Mouse (Mus musculus): Measurements from ENCODE around the gene Zfp654. TPM values are rescaled to one million over a fixed set of nuclear protein-coding genes. Genes with fewer than 3 reads are reported as not detected.
A peak's percentile ranks its signal among the peaks of the same experiment; 100 is the strongest.

Gene Zfp654
- polyA plus RNA-seq, 1 experiment from 2014 or later, result 7.0 TPM

GRCm38 (mm10) chr16:64801638-64802037, 49.8 kb downstream of the Zfp654 start:
- Histone ChIP-seq H3K27me3 (replicated peaks; ENCODE audit: control insufficient read depth, insufficient read depth, low read length) (no peaks in the 10 kb centered on the region), H3K27ac (ENCODE audit: low read length) (no peak overlapping the region), H3K36me3 (ENCODE audit: control insufficient read depth, insufficient read depth) (no peaks in the 10 kb centered on the region; the same call in 1 of the 2 replicates), H3K9me3 (ENCODE audit: control insufficient read depth, low read length) (no peaks in the 10 kb centered on the region), H3K4me1 (replicated peaks; ENCODE audit: control insufficient read depth, insufficient read depth, low read length) (no peaks in the 10 kb centered on the region), H3K4me3 (replicated peaks; ENCODE audit: low read length) (no peak overlapping the region), H3K9ac (replicated peaks; ENCODE audit: low read depth, low read length) (no peak overlapping the region), H3K4me2 (ENCODE audit: low read length) (no peak overlapping the region)
- ATAC-seq, result no peak

- H3K9ac ChIP-seq (replicated peaks; ENCODE audit: low read depth, low read length), result no peak overlapping the region
- H3K4me2 ChIP-seq (ENCODE audit: low read length), result no peak overlapping the region
- no peak overlapping the region for H3K27ac ChIP-seq (ENCODE audit: low read length)
- no peaks in the 10 kb centered on the region; the same call in 1 of the 2 replicates for H3K36me3 ChIP-seq (ENCODE audit: control insufficient read depth, insufficient read depth)
- ATAC-seq, result no peak
- 97% methylated on average over 5 of the region's 5 CpGs for WGBS
- no peaks in the 10 kb centered on the region for H3K4me1 ChIP-seq (replicated peaks; ENCODE audit: control insufficient read depth, insufficient read depth, low read length)
- H3K27me3 ChIP-seq (replicated peaks; ENCODE audit: control insufficient read depth, insufficient read depth, low read length), result no peaks in the 10 kb centered on the region
- H3K9me3 ChIP-seq (ENCODE audit: control insufficient read depth, low read length), result no peaks in the 10 kb centered on the region
- H3K4me3 ChIP-seq (replicated peaks; ENCODE audit: low read length), result no peak overlapping the region
Measured at GRCm38 (mm10) chr16:64800393-64800792, 51.1 kb downstream of the Zfp654 start.

- WGBS, result 93% methylated on average over 2 of the region's 2 CpGs
Measured at GRCm38 (mm10) chr16:64794802-64795201, 56.6 kb downstream of the Zfp654 start.

DNA sequence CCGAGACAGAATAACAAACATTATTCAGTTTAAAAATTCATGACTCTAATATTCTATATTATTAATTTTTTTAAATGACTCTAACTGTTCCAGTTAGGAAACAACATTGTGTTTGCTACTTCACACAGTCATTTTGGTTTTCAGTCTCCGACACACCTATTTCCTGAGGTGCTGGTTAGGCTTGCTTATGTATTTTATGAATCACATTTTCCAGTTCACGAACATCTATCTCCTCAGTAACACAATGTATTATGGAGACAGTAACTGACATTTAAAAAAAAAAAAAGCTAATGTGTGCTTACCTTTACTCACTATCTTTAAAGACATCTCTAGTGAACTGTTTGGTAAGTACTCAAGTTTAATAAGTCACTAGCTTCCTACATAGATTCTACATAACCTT, 61.7 kb downstream of the Zfp654 start:
- WGBS, result 98% methylated on average over 3 of the region's 3 CpGs
- Histone ChIP-seq H3K27me3 (replicated peaks; ENCODE audit: control insufficient read depth, insufficient read depth, low read length) (no peaks in the 10 kb centered on the region), H3K36me3 (ENCODE audit: control insufficient read depth, insufficient read depth) (peaks cover 5% of the 10 kb centered on the region), H3K9ac (replicated peaks; ENCODE audit: low read depth, low read length) (no peak overlapping the region), H3K27ac (ENCODE audit: low read length) (no peak overlapping the region), H3K4me2 (ENCODE audit: low read length) (no peak overlapping the region), H3K4me1 (replicated peaks; ENCODE audit: control insufficient read depth, insufficient read depth, low read length) (no peaks in the 10 kb centered on the region), H3K4me3 (replicated peaks; ENCODE audit: low read length) (no peak overlapping the region), H3K9me3 (ENCODE audit: control insufficient read depth, low read length) (no peaks in the 10 kb centered on the region)
- no peak for ATAC-seq

More at GRCm38 (mm10) chr16:64794802-64795201, 56.6 kb downstream of the Zfp654 start:
- no peaks in the 10 kb centered on the region for H3K36me3 ChIP-seq (ENCODE audit: control insufficient read depth, insufficient read depth)
- no peak overlapping the region for H3K9ac ChIP-seq (replicated peaks; ENCODE audit: low read depth, low read length)
- no peaks in the 10 kb centered on the region for H3K4me1 ChIP-seq (replicated peaks; ENCODE audit: control insufficient read depth, insufficient read depth, low read length)
- no peak overlapping the region for H3K27ac ChIP-seq (ENCODE audit: low read length)
- no peaks in the 10 kb centered on the region for H3K9me3 ChIP-seq (ENCODE audit: control insufficient read depth, low read length)
- H3K27me3 ChIP-seq (replicated peaks; ENCODE audit: control insufficient read depth, insufficient read depth, low read length), result no peaks in the 10 kb centered on the region
- H3K4me2 ChIP-seq (ENCODE audit: low read length), result no peak overlapping the region
- H3K4me3 ChIP-seq (replicated peaks; ENCODE audit: low read length), result no peak overlapping the region
- ATAC-seq, result no peak

DNA sequence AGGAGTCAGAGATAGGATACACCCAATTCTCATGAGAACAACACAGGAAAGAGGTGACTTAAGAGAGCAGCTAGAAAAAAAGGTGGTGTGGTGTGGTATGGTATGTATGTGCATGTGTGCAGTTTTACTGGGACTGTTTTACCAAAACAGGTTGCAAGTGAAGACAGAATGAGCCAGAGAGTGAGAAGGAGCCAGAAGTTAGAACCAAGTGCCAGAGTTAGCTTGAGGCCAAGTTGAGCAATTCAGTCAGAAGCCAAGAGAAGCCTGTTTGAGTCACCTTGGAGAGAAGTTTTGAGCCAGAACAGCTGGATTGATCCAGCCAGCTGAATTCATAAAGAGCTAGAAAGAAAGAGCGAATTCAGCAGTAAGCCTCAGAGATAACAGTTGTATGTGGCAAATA, 75.9 kb downstream of the Zfp654 start:
- H3K4me2 ChIP-seq (ENCODE audit: low read length), result no peak overlapping the region
- WGBS, result 81% methylated on average over 1 of the region's 1 CpGs
- H3K27me3 ChIP-seq (replicated peaks; ENCODE audit: control insufficient read depth, insufficient read depth, low read length), result no peaks in the 10 kb centered on the region
- H3K9me3 ChIP-seq (ENCODE audit: control insufficient read depth, low read length), result no peaks in the 10 kb centered on the region
- no peak overlapping the region for H3K9ac ChIP-seq (replicated peaks; ENCODE audit: low read depth, low read length)
- peaks cover 3% of the 10 kb centered on the region for H3K4me1 ChIP-seq (replicated peaks; ENCODE audit: control insufficient read depth, insufficient read depth, low read length)
- H3K36me3 ChIP-seq (ENCODE audit: control insufficient read depth, insufficient read depth), result no peaks in the 10 kb centered on the region
- no peak overlapping the region for H3K27ac ChIP-seq (ENCODE audit: low read length)
- H3K4me3 ChIP-seq (replicated peaks; ENCODE audit: low read length), result no peak overlapping the region
- ATAC-seq, result no peak

- no peaks in the 10 kb centered on the region for H3K36me3 ChIP-seq (ENCODE audit: control insufficient read depth, insufficient read depth)
- H3K9ac ChIP-seq (replicated peaks; ENCODE audit: low read depth, low read length), result peak overlapping the region; percentile 94
- no peak overlapping the region for H3K27ac ChIP-seq (ENCODE audit: low read length)
- H3K4me3 ChIP-seq (replicated peaks; ENCODE audit: low read length), result peak overlapping the region; percentile 91
- H3K9me3 ChIP-seq (ENCODE audit: control insufficient read depth, low read length), result no peaks in the 10 kb centered on the region
- H3K27me3 ChIP-seq (replicated peaks; ENCODE audit: control insufficient read depth, insufficient read depth, low read length), result no peaks in the 10 kb centered on the region
- no peak for ATAC-seq
- peaks cover 8% of the 10 kb centered on the region for H3K4me1 ChIP-seq (replicated peaks; ENCODE audit: control insufficient read depth, insufficient read depth, low read length)
- WGBS, result 90% methylated on average over 2 of the region's 2 CpGs
- H3K4me2 ChIP-seq (ENCODE audit: low read length), result peak overlapping the region; percentile 56
Measured at GRCm38 (mm10) chr16:64771431-64771818, 80.0 kb downstream of the Zfp654 start.

GRCm38 (mm10) chr16:64770521-64771430, 80.7 kb downstream of the Zfp654 start, which contains the start of gene 4930453N24Rik:
Gene 4930453N24Rik (minus strand): TSS chr16:64771161.
- peak within 1 kb of the TSS; percentile 91 for H3K4me3 ChIP-seq (replicated peaks; ENCODE audit: low read length)
- H3K27me3 ChIP-seq (replicated peaks; ENCODE audit: control insufficient read depth, insufficient read depth, low read length), result no peaks in the 10 kb centered on the region
- H3K9me3 ChIP-seq (ENCODE audit: control insufficient read depth, low read length), result no peaks in the 10 kb centered on the region
- peak within 1 kb of the TSS; percentile 94 for H3K9ac ChIP-seq (replicated peaks; ENCODE audit: low read depth, low read length)
- peaks cover 8% of the 10 kb centered on the region for H3K4me1 ChIP-seq (replicated peaks; ENCODE audit: control insufficient read depth, insufficient read depth, low read length)
- peak; percentile 97 for ATAC-seq
- no peaks in the 10 kb centered on the region for H3K36me3 ChIP-seq (ENCODE audit: control insufficient read depth, insufficient read depth)
- WGBS, result 2% methylated on average over 72 of the region's 72 CpGs
- peak within 1 kb of the TSS; percentile 78 for H3K27ac ChIP-seq (ENCODE audit: low read length)
- peak within 1 kb of the TSS; percentile 62 for H3K4me2 ChIP-seq (ENCODE audit: low read length)

DNA sequence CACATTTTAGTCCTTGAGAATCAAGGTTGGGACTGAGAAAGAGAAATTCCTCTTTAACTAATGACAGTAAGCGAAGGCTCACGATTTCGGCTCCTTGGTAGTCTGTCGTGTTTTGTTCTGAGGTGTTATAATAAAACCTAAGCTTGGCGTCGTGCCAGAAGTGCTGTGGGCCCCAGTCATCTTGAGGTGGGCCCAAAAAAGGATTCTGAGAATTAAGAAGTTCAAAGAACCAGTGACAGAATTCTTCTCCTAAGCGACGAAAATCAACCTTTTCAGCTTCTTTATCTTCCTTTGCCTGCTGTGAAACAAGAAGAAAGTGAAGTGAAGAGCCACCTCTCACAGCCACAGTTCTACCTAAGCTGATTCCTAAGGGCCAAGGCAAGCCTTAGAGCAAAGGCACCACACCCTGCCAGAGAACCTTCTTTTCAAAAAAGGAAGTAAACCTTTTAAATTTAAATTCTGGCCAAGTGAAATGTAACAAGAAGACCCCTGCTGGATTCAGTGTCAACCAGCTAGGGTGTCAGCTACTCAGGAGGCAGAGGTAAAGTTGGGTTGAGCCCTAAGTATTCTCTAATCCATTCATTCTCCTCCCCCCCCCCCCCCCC, 84.7 kb downstream of the Zfp654 start:
- Histone ChIP-seq H3K27ac (ENCODE audit: low read length) (no peak overlapping the region), H3K9me3 (ENCODE audit: control insufficient read depth, low read length) (peaks cover 5% of the 10 kb centered on the region; the same call in 1 of the 2 replicates), H3K27me3 (replicated peaks; ENCODE audit: control insufficient read depth, insufficient read depth, low read length) (no peaks in the 10 kb centered on the region), H3K4me2 (ENCODE audit: low read length) (no peak overlapping the region), H3K36me3 (ENCODE audit: control insufficient read depth, insufficient read depth) (peaks cover 24% of the 10 kb centered on the region), H3K4me3 (replicated peaks; ENCODE audit: low read length) (no peak overlapping the region), H3K4me1 (replicated peaks; ENCODE audit: control insufficient read depth, insufficient read depth, low read length) (peaks cover 8% of the 10 kb centered on the region), H3K9ac (replicated peaks; ENCODE audit: low read depth, low read length) (no peak overlapping the region)
- 83% methylated on average over 8 of the region's 8 CpGs for WGBS
- no peak for ATAC-seq

GRCm38 (mm10) chr16:64759245-64759626, 92.2 kb downstream of the Zfp654 start:
- ATAC-seq, result no peak
- no peak overlapping the region for H3K4me2 ChIP-seq (ENCODE audit: low read length)
- H3K4me1 ChIP-seq (replicated peaks; ENCODE audit: control insufficient read depth, insufficient read depth, low read length), result no peaks in the 10 kb centered on the region
- WGBS, result 94% methylated on average over 1 of the region's 1 CpGs
- peaks cover 5% of the 10 kb centered on the region; the same call in 1 of the 2 replicates for H3K9me3 ChIP-seq (ENCODE audit: control insufficient read depth, low read length)
- H3K4me3 ChIP-seq (replicated peaks; ENCODE audit: low read length), result no peak overlapping the region
- H3K27ac ChIP-seq (ENCODE audit: low read length), result no peak overlapping the region
- no peak overlapping the region for H3K9ac ChIP-seq (replicated peaks; ENCODE audit: low read depth, low read length)
- H3K36me3 ChIP-seq (ENCODE audit: control insufficient read depth, insufficient read depth), result peaks cover 15% of the 10 kb centered on the region
- H3K27me3 ChIP-seq (replicated peaks; ENCODE audit: control insufficient read depth, insufficient read depth, low read length), result no peaks in the 10 kb centered on the region
